Mouse (Mus musculus): ENCODE results near the gene Preb. TPM values are rescaled to one million over a fixed set of nuclear protein-coding genes. Genes with fewer than 3 reads are reported as not detected.

Gene Preb
- total and polyA plus RNA-seq, 3 experiments: 87.3 to 145 (median 96.5) TPM

- DNase-seq (ENCODE audit: extremely low read depth): no peak
- H3K9ac ChIP-seq (ENCODE audit: insufficient read depth, low read depth): no peak overlapping the region
- H3K4me2 ChIP-seq (ENCODE audit: insufficient read depth, low read depth, poor library complexity, severe bottlenecking): no peak overlapping the region
- dilution Hi-C loops (cut with MboI; ENCODE audit: extremely low pct_ligation_motif_present, extremely low pct_unique_long_range_greater_than_20kb, low sequenced_read_pairs): no loop called here
- no peak overlapping the region for H3K4me3 ChIP-seq (replicated peaks in 1 of 3; ENCODE audit: low read depth in 2 of 3, low read length in 2 of 3, poor library complexity in 1 of 3)
- no peaks in the 10 kb centered on the region for H3K79me2 ChIP-seq (replicated peaks; ENCODE audit: control insufficient read depth, extremely low read depth, insufficient read depth, poor library complexity, severe bottlenecking)
- H3K9me3 ChIP-seq (replicated peaks; ENCODE audit: low read length): no peaks in the 10 kb centered on the region
- H3K36me3 ChIP-seq (replicated peaks in 1 of 2; ENCODE audit: control insufficient read depth in 1 of 2, insufficient read depth in 1 of 2, low read length in 1 of 2): peaks cover 12 to 21% of the 10 kb centered on the region in 2 experiments
- peaks cover 10% of the 10 kb centered on the region for H3K27me3 ChIP-seq (replicated peaks)
- no peak overlapping the region for H3K27ac ChIP-seq (ENCODE audit: insufficient read depth, low read depth)
- in situ Hi-C loops (cut with MboI; ENCODE audit: low pct_ligation_motif_present, low pct_unique_long_range_greater_than_20kb, low sequenced_read_pairs): no loop called here
- TF ChIP-seq KAT2A (IDR thresholded peaks at IDR 0.05; ENCODE audit: insufficient replicate concordance, low read length): no peak
- H3K4me1 ChIP-seq (ENCODE audit: control insufficient read depth in 1 of 2, insufficient read depth in 2 of 2): peaks cover 2 to 24% of the 10 kb centered on the region in 2 experiments; a peak in 3 of 4 replicates
Observed at GRCm38 (mm10) chr5:30948620-30949019, 11.5 kb downstream of the Preb start.

GRCm38 (mm10) chr5:30944956-30945781, 15.0 kb downstream of the Preb start, which contains the start of gene Cgref1:
TSS of gene Cgref1 (minus strand) at chr5:30945591.
- TF ChIP-seq POLR2AphosphoS2 (IDR thresholded peaks at IDR 0.05; ENCODE audit: low read depth, low read length): no peak
- TF ChIP-seq KAT2A (IDR thresholded peaks at IDR 0.05; ENCODE audit: insufficient replicate concordance, low read length): no peak
- no peak for TF ChIP-seq PAX5 (IDR thresholded peaks at IDR 0.05; ENCODE audit: low read length)
- TF ChIP-seq NRF1 (IDR thresholded peaks at IDR 0.05; ENCODE audit: low read depth, low read length): no peak
- no peak for TF ChIP-seq USF2 (conservative IDR thresholded peaks at IDR 0.05; ENCODE audit: low read depth, low read length)
- TF ChIP-seq JUN (IDR thresholded peaks at IDR 0.05; ENCODE audit: insufficient read depth, low read depth, low read length): no peak
- TF ChIP-seq CTCF (conservative IDR thresholded peaks at IDR 0.05 in 1 of 2, IDR thresholded peaks at IDR 0.05 in 1 of 2; ENCODE audit: low read depth in 2 of 2, low read length in 2 of 2): peak in 1 of 2 experiments; percentile 21; a peak in 1 of 4 replicates
- TF ChIP-seq RAD21 (IDR thresholded peaks at IDR 0.05; ENCODE audit: low read depth, low read length): no peak
- in situ Hi-C loops (cut with MboI; ENCODE audit: low pct_ligation_motif_present, low pct_unique_long_range_greater_than_20kb, low sequenced_read_pairs) (no loop called here), dilution Hi-C loops (cut with MboI; ENCODE audit: extremely low pct_ligation_motif_present, extremely low pct_unique_long_range_greater_than_20kb, low sequenced_read_pairs) (no loop called here)
- Histone ChIP-seq H3K79me2 (replicated peaks; ENCODE audit: control insufficient read depth, extremely low read depth, insufficient read depth, poor library complexity, severe bottlenecking) (no peaks in the 10 kb centered on the region), H3K27me3 (replicated peaks) (peaks cover 14% of the 10 kb centered on the region), H3K27ac (ENCODE audit: insufficient read depth, low read depth) (no peak within 1 kb of the TSS), H3K4me3 (replicated peaks in 1 of 3; ENCODE audit: low read depth in 2 of 3, low read length in 2 of 3, poor library complexity in 1 of 3) (no peak within 1 kb of the TSS), H3K4me2 (ENCODE audit: insufficient read depth, low read depth, poor library complexity, severe bottlenecking) (no peak within 1 kb of the TSS), H3K9ac (ENCODE audit: insufficient read depth, low read depth) (no peak within 1 kb of the TSS), H3K36me3 (replicated peaks in 1 of 2; ENCODE audit: control insufficient read depth in 1 of 2, insufficient read depth in 1 of 2, low read length in 1 of 2) (no peaks in the 10 kb centered on the region), H3K4me1 (ENCODE audit: control insufficient read depth in 1 of 2, insufficient read depth in 2 of 2) (peaks cover 0 to 11% of the 10 kb centered on the region in 2 experiments; a peak in 2 of 4 replicates), H3K9me3 (replicated peaks; ENCODE audit: low read length) (no peaks in the 10 kb centered on the region)
- DNase-seq (ENCODE audit: extremely low read depth): no peak

DNA sequence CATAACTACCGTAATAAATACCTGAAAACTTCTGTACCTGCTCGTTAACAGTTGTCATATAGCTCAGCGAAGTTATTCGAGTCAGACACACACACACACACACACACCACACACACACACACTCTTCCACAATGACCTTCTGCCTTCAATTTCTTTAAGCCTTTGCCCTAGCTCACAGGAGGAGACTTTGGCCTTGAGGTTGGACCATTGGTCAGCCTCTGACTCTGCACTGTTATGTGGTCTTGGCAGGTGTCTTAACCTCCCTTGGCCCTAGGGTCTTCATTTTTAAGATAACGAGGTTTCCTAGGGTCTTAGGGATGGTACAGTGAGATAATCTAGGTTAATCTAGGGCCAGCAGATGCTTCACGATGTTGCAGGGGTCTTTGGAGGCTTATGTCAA, 15.8 kb downstream of the Preb start:
- H3K79me2 ChIP-seq (replicated peaks; ENCODE audit: control insufficient read depth, extremely low read depth, insufficient read depth, poor library complexity, severe bottlenecking): no peaks in the 10 kb centered on the region
- H3K36me3 ChIP-seq (replicated peaks in 1 of 2; ENCODE audit: control insufficient read depth in 1 of 2, insufficient read depth in 1 of 2, low read length in 1 of 2): no peaks in the 10 kb centered on the region
- dilution Hi-C loops (cut with MboI; ENCODE audit: extremely low pct_ligation_motif_present, extremely low pct_unique_long_range_greater_than_20kb, low sequenced_read_pairs): no loop called here
- peaks cover 0 to 8% of the 10 kb centered on the region in 2 experiments; a peak in 2 of 4 replicates for H3K4me1 ChIP-seq (ENCODE audit: control insufficient read depth in 1 of 2, insufficient read depth in 2 of 2)
- H3K27me3 ChIP-seq (replicated peaks): peaks cover 11% of the 10 kb centered on the region
- in situ Hi-C loops (cut with MboI; ENCODE audit: low pct_ligation_motif_present, low pct_unique_long_range_greater_than_20kb, low sequenced_read_pairs): no loop called here
- H3K4me3 ChIP-seq (replicated peaks in 1 of 3; ENCODE audit: low read depth in 2 of 3, low read length in 2 of 3, poor library complexity in 1 of 3): no peak overlapping the region
- no peaks in the 10 kb centered on the region for H3K9me3 ChIP-seq (replicated peaks; ENCODE audit: low read length)
- no peak for TF ChIP-seq MAFK (IDR thresholded peaks at IDR 0.05; ENCODE audit: insufficient replicate concordance, low read length)
- H3K27ac ChIP-seq (ENCODE audit: insufficient read depth, low read depth): no peak overlapping the region
- H3K9ac ChIP-seq (ENCODE audit: insufficient read depth, low read depth): no peak overlapping the region
- DNase-seq (ENCODE audit: extremely low read depth): no peak
- H3K4me2 ChIP-seq (ENCODE audit: insufficient read depth, low read depth, poor library complexity, severe bottlenecking): no peak overlapping the region

Measured in CH12.LX (cell line).